ENCODE assay signal across 8 mouse cellular contexts in the genomic region with DNA sequence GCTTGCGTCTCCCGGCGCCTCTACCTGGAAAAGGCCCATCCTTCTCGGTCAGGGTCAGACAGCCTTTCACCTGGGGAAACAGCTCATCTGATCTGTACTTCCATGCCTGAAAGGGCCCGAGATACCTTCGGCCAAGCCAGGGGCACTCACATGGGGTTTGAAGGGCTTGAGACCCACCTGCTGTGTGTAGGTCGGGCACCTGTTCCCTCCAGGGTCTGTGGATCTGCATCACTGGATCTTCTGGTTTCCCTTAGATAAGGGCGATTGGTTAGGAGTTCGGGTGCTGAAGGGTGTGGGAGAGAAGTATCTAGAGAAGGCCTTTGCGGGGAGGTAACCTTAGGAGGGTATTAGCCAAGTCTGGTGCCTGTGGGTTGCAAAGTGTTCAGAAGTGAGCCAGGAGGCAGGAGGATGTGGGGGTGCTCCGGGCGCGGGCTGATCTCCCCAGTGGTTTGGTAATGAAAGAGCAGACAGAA. TPM values are rescaled to one million over a fixed set of nuclear protein-coding genes. Genes with fewer than 3 reads are reported as not detected.
DNase-seq lines count a peak whose midpoint lies in the region; ATAC-seq and TF ChIP-seq lines count a peak whose summit lies in the region.

No protein-coding gene starts in this region.

- no peak for TF ChIP-seq CTCF in thymus, adult 2 months (IDR thresholded peaks at IDR 0.05; ENCODE audit: borderline replicate concordance, control insufficient read depth, extremely low read depth, insufficient read depth, low read length, poor library complexity)
- TF ChIP-seq CTCF in cerebellum, adult 2 months (IDR thresholded peaks at IDR 0.05; ENCODE audit: borderline replicate concordance, insufficient read depth, low read depth, low read length): 0 out of 2 replicates have a peak, but pooled peaks have one; percentile 2

- H3K9ac ChIP-seq in kidney, embryonic 15.5 days: peak overlapping the region; percentile 81
- peak overlapping the region; percentile 74 for H3K9ac ChIP-seq in stomach, embryonic 14.5 days (replicated peaks; ENCODE audit: low read depth, low read length)

- no peak for TF ChIP-seq POLR2A in thymus, adult 2 months (IDR thresholded peaks at IDR 0.05; ENCODE audit: control insufficient read depth, extremely low read depth, insufficient read depth, low read length, poor library complexity)
- no peak for TF ChIP-seq POLR2A in cerebellum, adult 2 months (IDR thresholded peaks at IDR 0.05; ENCODE audit: borderline replicate concordance, insufficient read depth, low read length)

- H3K4me1 ChIP-seq in thymus, adult 2 months (replicated peaks; ENCODE audit: control insufficient read depth, insufficient read depth, low read length): peaks cover 7% of the 10 kb centered on the region
- no peaks in the 10 kb centered on the region for H3K4me1 ChIP-seq in cerebellum, adult 2 months (ENCODE audit: control insufficient read depth, insufficient read depth, low read length)
- peaks cover 10% of the 10 kb centered on the region for H3K4me1 ChIP-seq in kidney, embryonic 15.5 days
- H3K4me1 ChIP-seq in megakaryocyte, embryonic 14.5 days: peaks cover 11% of the 10 kb centered on the region
- H3K4me1 ChIP-seq in stomach, embryonic 14.5 days (ENCODE audit: control insufficient read depth, insufficient read depth, low read length): no peaks in the 10 kb centered on the region

- no peaks in the 10 kb centered on the region for H3K36me3 ChIP-seq in thymus, adult 2 months (ENCODE audit: control insufficient read depth, insufficient read depth, low read length)
- H3K36me3 ChIP-seq in kidney, embryonic 15.5 days: no peaks in the 10 kb centered on the region; the same call in 1 of the 2 replicates
- no peaks in the 10 kb centered on the region for H3K36me3 ChIP-seq in megakaryocyte, embryonic 14.5 days (replicated peaks; ENCODE audit: low read length)
- no peaks in the 10 kb centered on the region for H3K36me3 ChIP-seq in stomach, embryonic 14.5 days (ENCODE audit: control insufficient read depth, insufficient read depth, low read length)

- no peak overlapping the region for H3K27ac ChIP-seq in thymus, adult 2 months (ENCODE audit: control insufficient read depth, insufficient read depth, low read length)
- H3K27ac ChIP-seq in cerebellum, adult 2 months (ENCODE audit: insufficient read depth, low read length): peak overlapping the region; percentile 76
- H3K27ac ChIP-seq in kidney, embryonic 15.5 days: peak overlapping the region; percentile 81
- H3K27ac ChIP-seq in stomach, embryonic 14.5 days (ENCODE audit: low read length): peak overlapping the region; percentile 76

- H3K4me2 ChIP-seq in kidney, embryonic 15.5 days: peak overlapping the region; percentile 78
- H3K4me2 ChIP-seq in stomach, embryonic 14.5 days (replicated peaks; ENCODE audit: low read depth, low read length): peak overlapping the region; percentile 55

- 2% methylated on average over 13 of the region's 13 CpGs for WGBS in thymus, adult 2 months
- WGBS in cerebellum, adult 2 months: under 1% methylated on average over 13 of the region's 13 CpGs
- under 1% methylated on average over 13 of the region's 13 CpGs for WGBS in kidney, embryonic 15.5 days
- WGBS in stomach, embryonic 14.5 days: under 1% methylated on average over 13 of the region's 13 CpGs

- H3K9me3 ChIP-seq in kidney, embryonic 15.5 days (replicated peaks): no peaks in the 10 kb centered on the region
- H3K9me3 ChIP-seq in megakaryocyte, embryonic 14.5 days: no peaks in the 10 kb centered on the region
- no peaks in the 10 kb centered on the region for H3K9me3 ChIP-seq in stomach, embryonic 14.5 days (ENCODE audit: control insufficient read depth, low read depth, low read length)

- peak overlapping the region; percentile 64 for H3K4me3 ChIP-seq in thymus, adult 2 months (ENCODE audit: control insufficient read depth, insufficient read depth, low read length)
- H3K4me3 ChIP-seq in cerebellum, adult 2 months (replicated peaks; ENCODE audit: insufficient read depth, low read depth, low read length): peak overlapping the region; percentile 99
- peak overlapping the region; percentile 81 for H3K4me3 ChIP-seq in kidney, embryonic 15.5 days (replicated peaks)
- peak overlapping the region; percentile 90 for H3K4me3 ChIP-seq in megakaryocyte, embryonic 14.5 days (replicated peaks)
- peak overlapping the region; percentile 80 for H3K4me3 ChIP-seq in stomach, embryonic 14.5 days (ENCODE audit: low read depth, low read length)

- DNase-seq in thymus, adult 2 months: peak; percentile 29
- DNase-seq in thymus, adult 18-20 months: no peak
- DNase-seq in cerebellum, adult 2 months: peak; percentile 36 to 68
- no peak for DNase-seq in spleen, adult 18-20 months

- ATAC-seq in granulocyte monocyte progenitor cell, adult 5-6 weeks (replicated peaks; ENCODE audit: poor library complexity, severe bottlenecking): peak; percentile 70
- ATAC-seq in kidney, embryonic 15.5 days (replicated peaks; ENCODE audit: low FRiP score): peak; percentile 80
- peak; percentile 25; the same call in 1 of the 2 replicates for ATAC-seq in stomach, embryonic 14.5 days (ENCODE audit: insufficient number of reproducible peaks, insufficient read depth, low FRiP score, low read depth)

- H3K27me3 ChIP-seq in thymus, adult 2 months (ENCODE audit: control insufficient read depth, insufficient read depth, low read length): no peaks in the 10 kb centered on the region
- no peaks in the 10 kb centered on the region for H3K27me3 ChIP-seq in cerebellum, adult 2 months (ENCODE audit: control insufficient read depth, insufficient read depth, low read length)
- H3K27me3 ChIP-seq in kidney, embryonic 15.5 days: no peaks in the 10 kb centered on the region
- H3K27me3 ChIP-seq in megakaryocyte, embryonic 14.5 days (replicated peaks): peaks cover 48% of the 10 kb centered on the region
- no peaks in the 10 kb centered on the region for H3K27me3 ChIP-seq in stomach, embryonic 14.5 days (ENCODE audit: control insufficient read depth, insufficient read depth, low read length)

RNA-seq across cellular contexts. Expression of a gene that starts 0.6 kb away (rescaled TPM):
- 2.1 TPM in 2 replicates for polyA plus RNA-seq in thymus, adult 2 months (2012; rRNA removed)
- polyA plus RNA-seq in cerebellum, adult 2 months (2012; rRNA removed): 18.0 and 19.9 TPM in 2 replicates
- 62.7 and 65.3 TPM in 2 replicates for total RNA-seq in granulocyte monocyte progenitor cell, adult 5-6 weeks (2014; fragmentation: Nextera tagmentation)
- 58.2 and 61.1 TPM in 2 replicates for total RNA-seq in granulocyte monocyte progenitor cell, adult 5-6 weeks (2017)
- 29.0 and 30.6 TPM in 2 replicates for polyA plus RNA-seq in kidney, embryonic 15.5 days (2015; fragmentation: Nextera tagmentation; extraction: Ambion mirVana)
- polyA plus RNA-seq in megakaryocyte, embryonic 14.5 days (2012; ENCODE audit: insufficient read depth, low replicate concordance): not detected in 2 replicates
- 25.1 and 30.0 TPM in 2 replicates for polyA plus RNA-seq in stomach, embryonic 14.5 days (2014; fragmentation: Nextera tagmentation; extraction: Ambion mirVana)

RNA-seq across cellular contexts. Expression of a gene that starts 29.6 kb away (rescaled TPM):
- 10.2 and 11.4 TPM in 2 replicates for polyA plus RNA-seq in thymus, adult 2 months (2012; rRNA removed)
- 17.3 and 17.8 TPM in 2 replicates for polyA plus RNA-seq in cerebellum, adult 2 months (2012; rRNA removed)
- total RNA-seq in granulocyte monocyte progenitor cell, adult 5-6 weeks (2014; fragmentation: Nextera tagmentation): 17.4 and 18.3 TPM in 2 replicates
- 6.5 and 7.7 TPM in 2 replicates for total RNA-seq in granulocyte monocyte progenitor cell, adult 5-6 weeks (2017)
- 10.4 and 12.6 TPM in 2 replicates for polyA plus RNA-seq in kidney, embryonic 15.5 days (2015; fragmentation: Nextera tagmentation; extraction: Ambion mirVana)
- 0.58 TPM in 1 of 2 replicates, not detected in the other for polyA plus RNA-seq in megakaryocyte, embryonic 14.5 days (2012; ENCODE audit: insufficient read depth, low replicate concordance)
- 13.6 and 14.8 TPM in 2 replicates for polyA plus RNA-seq in stomach, embryonic 14.5 days (2014; fragmentation: Nextera tagmentation; extraction: Ambion mirVana)

RNA-seq across cellular contexts. Expression of a gene that starts 57.4 kb away (rescaled TPM):
- polyA plus RNA-seq in thymus, adult 2 months (2012; rRNA removed): 1.4 and 2.9 TPM in 2 replicates
- 0.31 and 0.33 TPM in 2 replicates for polyA plus RNA-seq in cerebellum, adult 2 months (2012; rRNA removed)
- total RNA-seq in granulocyte monocyte progenitor cell, adult 5-6 weeks (2014; fragmentation: Nextera tagmentation): not detected in 2 replicates
- total RNA-seq in granulocyte monocyte progenitor cell, adult 5-6 weeks (2017): 0.39 TPM in 1 of 2 replicates, not detected in the other
- polyA plus RNA-seq in kidney, embryonic 15.5 days (2015; fragmentation: Nextera tagmentation; extraction: Ambion mirVana): 4.9 and 10.1 TPM in 2 replicates
- polyA plus RNA-seq in megakaryocyte, embryonic 14.5 days (2012; ENCODE audit: insufficient read depth, low replicate concordance): not detected in 2 replicates
- 19.7 and 21.1 TPM in 2 replicates for polyA plus RNA-seq in stomach, embryonic 14.5 days (2014; fragmentation: Nextera tagmentation; extraction: Ambion mirVana)

Comparison
In these comparisons a context has a peak if more than half of its experiments do, and no peak if none do; other contexts are left out.
1. DNase-seq: peak in thymus, adult 2 months (single experiment) and cerebellum, adult 2 months (2 of 2); none in thymus, adult 18-20 months (0 of 2) and spleen, adult 18-20 months (0 of 2).
2. ATAC-seq: peak in every context shown above with its lines; median percentile 80 in kidney, embryonic 15.5 days; 70 in granulocyte monocyte progenitor cell, adult 5-6 weeks; 25 in stomach, embryonic 14.5 days.
3. Peak in every context shown above with its lines, with median percentiles within 50 percentile points of each other: H3K4me3 ChIP-seq.